Mouse (Mus musculus): ENCODE data around the gene Gimap4. TPM values are rescaled to one million over a fixed set of nuclear protein-coding genes. Genes with fewer than 3 reads are reported as not detected.

Gene Gimap4
- polyA plus RNA-seq, 1 experiment from 2014 or later, result 1.1 TPM

GRCm38 (mm10) chr6:48689320-48689719, 5.0 kb downstream of the Gimap4 start:
- no peaks in the 10 kb centered on the region for H3K36me3 ChIP-seq
- H3K4me2 ChIP-seq (replicated peaks), result no peak overlapping the region
- no peak overlapping the region for H3K27ac ChIP-seq (replicated peaks)
- H3K4me3 ChIP-seq, result no peak overlapping the region
- no peaks in the 10 kb centered on the region for H3K27me3 ChIP-seq
- no peaks in the 10 kb centered on the region for H3K4me1 ChIP-seq
- WGBS, result 95% methylated on average over 2 of the region's 2 CpGs
- no peak overlapping the region for H3K9ac ChIP-seq (replicated peaks)
- no peaks in the 10 kb centered on the region for H3K9me3 ChIP-seq
- ATAC-seq (replicated peaks), result no peak

- no peaks in the 10 kb centered on the region for H3K27me3 ChIP-seq
- no peak overlapping the region for H3K27ac ChIP-seq (replicated peaks)
- no peaks in the 10 kb centered on the region for H3K9me3 ChIP-seq
- no peak overlapping the region for H3K4me2 ChIP-seq (replicated peaks)
- no peaks in the 10 kb centered on the region for H3K36me3 ChIP-seq
- H3K4me3 ChIP-seq, result no peak overlapping the region
- H3K9ac ChIP-seq (replicated peaks), result no peak overlapping the region
- WGBS, result 93% methylated on average over 6 of the region's 6 CpGs
- no peaks in the 10 kb centered on the region for H3K4me1 ChIP-seq
- no peak for ATAC-seq (replicated peaks)
These were observed 8.6 kb downstream of the Gimap4 start for GRCm38 (mm10) chr6:48692962-48693361.

GRCm38 (mm10) chr6:48696830-48697554, 12.6 kb downstream of the Gimap4 start:
- H3K4me1 ChIP-seq, result no peaks in the 10 kb centered on the region
- H3K9ac ChIP-seq (replicated peaks), result no peak overlapping the region
- ATAC-seq (replicated peaks), result no peak
- H3K27me3 ChIP-seq, result no peaks in the 10 kb centered on the region
- no peak overlapping the region for H3K27ac ChIP-seq (replicated peaks)
- H3K36me3 ChIP-seq, result no peaks in the 10 kb centered on the region
- H3K4me2 ChIP-seq (replicated peaks), result no peak overlapping the region
- H3K9me3 ChIP-seq, result no peaks in the 10 kb centered on the region
- no peak overlapping the region for H3K4me3 ChIP-seq
- WGBS, result 69% methylated on average over 4 of the region's 4 CpGs

- Histone ChIP-seq H3K27ac (replicated peaks) (no peak overlapping the region), H3K9me3 (no peaks in the 10 kb centered on the region), H3K36me3 (no peaks in the 10 kb centered on the region), H3K4me1 (no peaks in the 10 kb centered on the region), H3K4me3 (no peak overlapping the region), H3K9ac (replicated peaks) (no peak overlapping the region), H3K4me2 (replicated peaks) (no peak overlapping the region), H3K27me3 (no peaks in the 10 kb centered on the region)
- no peak for ATAC-seq (replicated peaks)
- 22% methylated on average over 1 of the region's 1 CpGs for WGBS
These were observed 13.2 kb downstream of the Gimap4 start for GRCm38 (mm10) chr6:48697555-48697930.

GRCm38 (mm10) chr6:48698066-48698856, 13.9 kb downstream of the Gimap4 start:
- no peak overlapping the region for H3K4me3 ChIP-seq
- no peaks in the 10 kb centered on the region for H3K9me3 ChIP-seq
- H3K4me2 ChIP-seq (replicated peaks), result no peak overlapping the region
- ATAC-seq (replicated peaks), result no peak
- no peaks in the 10 kb centered on the region for H3K36me3 ChIP-seq
- H3K27me3 ChIP-seq, result no peaks in the 10 kb centered on the region
- no peak overlapping the region for H3K9ac ChIP-seq (replicated peaks)
- H3K4me1 ChIP-seq, result no peaks in the 10 kb centered on the region
- 80% methylated on average over 7 of the region's 7 CpGs for WGBS
- H3K27ac ChIP-seq (replicated peaks), result no peak overlapping the region

- Histone ChIP-seq H3K4me2 (replicated peaks) (no peak overlapping the region), H3K4me3 (no peak overlapping the region), H3K4me1 (no peaks in the 10 kb centered on the region), H3K36me3 (no peaks in the 10 kb centered on the region), H3K9me3 (no peaks in the 10 kb centered on the region), H3K27me3 (no peaks in the 10 kb centered on the region), H3K9ac (replicated peaks) (no peak overlapping the region), H3K27ac (replicated peaks) (no peak overlapping the region)
- no peak for ATAC-seq (replicated peaks)
- 86% methylated on average over 3 of the region's 3 CpGs for WGBS
These were observed 14.5 kb downstream of the Gimap4 start for GRCm38 (mm10) chr6:48698888-48699287.

- no peaks in the 10 kb centered on the region for H3K36me3 ChIP-seq
- no peak overlapping the region for H3K4me3 ChIP-seq
- no peaks in the 10 kb centered on the region for H3K9me3 ChIP-seq
- 64% methylated on average over 5 of the region's 5 CpGs for WGBS
- ATAC-seq (replicated peaks), result no peak
- H3K9ac ChIP-seq (replicated peaks), result no peak overlapping the region
- no peaks in the 10 kb centered on the region for H3K4me1 ChIP-seq
- H3K27me3 ChIP-seq, result no peaks in the 10 kb centered on the region
- no peak overlapping the region for H3K27ac ChIP-seq (replicated peaks)
- no peak overlapping the region for H3K4me2 ChIP-seq (replicated peaks)
These were observed 16.1 kb downstream of the Gimap4 start for GRCm38 (mm10) chr6:48700251-48701075.

- Histone ChIP-seq H3K36me3 (no peaks in the 10 kb centered on the region), H3K27ac (replicated peaks) (no peak overlapping the region), H3K4me2 (replicated peaks) (no peak overlapping the region), H3K4me1 (no peaks in the 10 kb centered on the region), H3K9me3 (no peaks in the 10 kb centered on the region), H3K9ac (replicated peaks) (no peak overlapping the region), H3K27me3 (no peaks in the 10 kb centered on the region), H3K4me3 (no peak overlapping the region)
- ATAC-seq (replicated peaks), result no peak
- WGBS, result 86% methylated on average over 7 of the region's 7 CpGs
These were observed 17.8 kb downstream of the Gimap4 start for GRCm38 (mm10) chr6:48702146-48702545.

GRCm38 (mm10) chr6:48702601-48703000, 18.3 kb downstream of the Gimap4 start:
- Histone ChIP-seq H3K27ac (replicated peaks) (no peak overlapping the region), H3K36me3 (no peaks in the 10 kb centered on the region), H3K4me2 (replicated peaks) (no peak overlapping the region), H3K9ac (replicated peaks) (no peak overlapping the region), H3K4me1 (no peaks in the 10 kb centered on the region), H3K4me3 (no peak overlapping the region), H3K9me3 (no peaks in the 10 kb centered on the region), H3K27me3 (no peaks in the 10 kb centered on the region)
- WGBS, result 71% methylated on average over 5 of the region's 5 CpGs
- no peak for ATAC-seq (replicated peaks)

- H3K9ac ChIP-seq (replicated peaks), result no peak overlapping the region
- no peaks in the 10 kb centered on the region for H3K4me1 ChIP-seq
- no peak for ATAC-seq (replicated peaks)
- no peaks in the 10 kb centered on the region for H3K9me3 ChIP-seq
- no peak overlapping the region for H3K4me3 ChIP-seq
- H3K36me3 ChIP-seq, result no peaks in the 10 kb centered on the region
- no peak overlapping the region for H3K27ac ChIP-seq (replicated peaks)
- no peak overlapping the region for H3K4me2 ChIP-seq (replicated peaks)
- no peaks in the 10 kb centered on the region for H3K27me3 ChIP-seq
These were observed 19.8 kb downstream of the Gimap4 start for GRCm38 (mm10) chr6:48704146-48704545.

- Histone ChIP-seq H3K36me3 (no peaks in the 10 kb centered on the region), H3K27me3 (no peaks in the 10 kb centered on the region), H3K27ac (replicated peaks) (no peak overlapping the region), H3K4me2 (replicated peaks) (no peak overlapping the region), H3K4me1 (no peaks in the 10 kb centered on the region), H3K4me3 (no peak overlapping the region), H3K9me3 (no peaks in the 10 kb centered on the region), H3K9ac (replicated peaks) (no peak overlapping the region)
- 52% methylated on average over 3 of the region's 3 CpGs for WGBS
- no peak for ATAC-seq (replicated peaks)
These were observed 21.8 kb downstream of the Gimap4 start for GRCm38 (mm10) chr6:48706130-48706529.

- 45% methylated on average over 2 of the region's 2 CpGs for whole genome bisulfite sequencing
- no peaks in the 10 kb centered on the region for H3K36me3 ChIP-seq
- no peaks in the 10 kb centered on the region for H3K27me3 ChIP-seq
- no peak within 1 kb of the TSS for H3K4me2 ChIP-seq (replicated peaks)
- no peak within 1 kb of the TSS for H3K4me3 ChIP-seq
- H3K27ac ChIP-seq (replicated peaks), result no peak within 1 kb of the TSS
- H3K4me1 ChIP-seq, result no peaks in the 10 kb centered on the region
- H3K9ac ChIP-seq (replicated peaks), result no peak within 1 kb of the TSS
- no peaks in the 10 kb centered on the region for H3K9me3 ChIP-seq
- no peak for ATAC-seq (replicated peaks)
These were observed 34.1 kb downstream of the Gimap4 start, which contains the start of the genes Gm28053 and Gimap7 for GRCm38 (mm10) chr6:48718455-48718854. Gm28053 (plus strand) TSS chr6:48718607. Gimap7 (plus strand) TSS chr6:48718621.
